Mouse (Mus musculus) CH12.LX (cell line): ENCODE measurements around the gene Usp32. TPM values are rescaled to one million over a fixed set of nuclear protein-coding genes. Genes with fewer than 3 reads are reported as not detected.

Experiments used
- DNase-seq: peaks from one replicate; pipeline ENCODE4 v3.0.0-alpha.2; 2013; ENCODE audit errors: extremely low read depth
- H3K27ac ChIP-seq: 2 replicates; pipeline ENCODE4 v1.5.1; 2012; ENCODE audit warnings: low read depth, mild to moderate bottlenecking, control low read depth, moderate library complexity; ENCODE audit not compliant: insufficient read depth
- H3K27me3 ChIP-seq: replicated peaks from 2 replicates; pipeline ENCODE3; 2012; ENCODE audit warnings: inconsistent platforms
- H3K36me3 ChIP-seq, 2 experiments: replicated peaks in 1 of 2; 2 replicates each; pipeline versions ENCODE3 to v1.6.1; 2012; ENCODE audit warnings: inconsistent platforms in 1 of 2, low read length in 1 of 2, mild to moderate bottlenecking in 1 of 2, mixed read lengths in 1 of 2, moderate library complexity in 1 of 2; ENCODE audit not compliant: control insufficient read depth in 1 of 2, insufficient read depth in 1 of 2
- H3K4me1 ChIP-seq, 2 experiments: 2 replicates each; pipeline ENCODE4 v1.6.1; 2012; ENCODE audit warnings: inconsistent platforms in 1 of 2, moderate library complexity in 1 of 2; ENCODE audit not compliant: insufficient read depth in 2 of 2, control insufficient read depth in 1 of 2
- H3K4me2 ChIP-seq: 2 replicates; pipeline ENCODE4 v1.6.1; 2012; ENCODE audit warnings: low read depth, mild to moderate bottlenecking, control low read depth; ENCODE audit not compliant: poor library complexity, insufficient read depth, severe bottlenecking
- H3K4me3 ChIP-seq, 3 experiments: fragments of 150-350 bp in 1 of 3; sonication (generic) in 1 of 3; replicated peaks in 1 of 3; 2 replicates each; pipeline versions ENCODE3 to v1.5.1; 2011 to 2012; ENCODE audit warnings: low read depth in 2 of 3, low read length in 2 of 3, mild to moderate bottlenecking in 2 of 3, moderate library complexity in 2 of 3, control low read depth in 1 of 3, improper control_type of control experiment in 1 of 3, inconsistent platforms in 1 of 3, mixed read lengths in 1 of 3; ENCODE audit not compliant: poor library complexity in 1 of 3
- H3K79me2 ChIP-seq: replicated peaks from 2 replicates; pipeline ENCODE4 v1.6.1; 2012; ENCODE audit warnings: mild to moderate bottlenecking, moderate library complexity; ENCODE audit not compliant: control insufficient read depth, poor library complexity, insufficient read depth, severe bottlenecking; ENCODE audit errors: extremely low read depth
- H3K9ac ChIP-seq: 2 replicates; pipeline ENCODE4 v1.6.1; 2012; ENCODE audit warnings: low read depth, mild to moderate bottlenecking, control low read depth, moderate library complexity; ENCODE audit not compliant: insufficient read depth
- H3K9me3 ChIP-seq: replicated peaks from 2 replicates; pipeline ENCODE3; 2012; ENCODE audit warnings: low read length, inconsistent platforms, mixed read lengths
- CHD2 ChIP-seq: IDR thresholded peaks from 2 replicates; pipeline ENCODE4 v1.6.1; 2011; ENCODE audit warnings: low read length, improper control_type of control experiment
- E2F4 ChIP-seq: IDR thresholded peaks from 2 replicates; pipeline ENCODE4 v1.6.1; 2011; ENCODE audit warnings: low read depth, low read length, improper control_type of control experiment; ENCODE audit not compliant: insufficient replicate concordance
- GABPA ChIP-seq: IDR thresholded peaks from 2 replicates; pipeline ENCODE4 v1.6.1; 2012; ENCODE audit warnings: low read depth, low read length, improper control_type of control experiment, inconsistent platforms; ENCODE audit not compliant: insufficient replicate concordance
- HCFC1 ChIP-seq: IDR thresholded peaks from 2 replicates; pipeline ENCODE4 v1.6.1; 2012; ENCODE audit warnings: low read depth, mild to moderate bottlenecking, inconsistent platforms, low read length, improper control_type of control experiment
- IRF4 ChIP-seq: IDR thresholded peaks from 2 replicates; pipeline ENCODE4 v1.6.1; 2014; ENCODE audit warnings: low read depth, mild to moderate bottlenecking, inconsistent platforms, low read length, improper control_type of control experiment
- KAT2A ChIP-seq: IDR thresholded peaks from 2 replicates; pipeline ENCODE4 v1.6.1; 2012; ENCODE audit warnings: low read length, improper control_type of control experiment, inconsistent platforms; ENCODE audit not compliant: insufficient replicate concordance
- MAFK ChIP-seq: IDR thresholded peaks from 2 replicates; pipeline ENCODE4 v1.6.1; 2011; ENCODE audit warnings: low read length, improper control_type of control experiment; ENCODE audit not compliant: insufficient replicate concordance
- MAX ChIP-seq: IDR thresholded peaks from 2 replicates; pipeline ENCODE4 v1.6.1; 2011; ENCODE audit warnings: low read length, improper control_type of control experiment
- MAZ ChIP-seq: IDR thresholded peaks from 2 replicates; pipeline ENCODE4 v1.6.1; 2012; ENCODE audit warnings: low read depth, mild to moderate bottlenecking, inconsistent platforms, low read length, improper control_type of control experiment, moderate library complexity
- MEF2A ChIP-seq: IDR thresholded peaks from 2 replicates; pipeline ENCODE4 v1.6.1; 2014; ENCODE audit warnings: low read depth, mild to moderate bottlenecking, inconsistent platforms, low read length, improper control_type of control experiment, borderline replicate concordance
- NELFE ChIP-seq: IDR thresholded peaks from 2 replicates; pipeline ENCODE4 v1.6.1; 2011; ENCODE audit warnings: low read depth, low read length, improper control_type of control experiment
- NRF1 ChIP-seq: IDR thresholded peaks from 2 replicates; pipeline ENCODE4 v1.6.1; 2014; ENCODE audit warnings: low read depth, mild to moderate bottlenecking, inconsistent platforms, low read length, improper control_type of control experiment, moderate library complexity
- PAX5 ChIP-seq: IDR thresholded peaks from 2 replicates; pipeline ENCODE4 v1.6.1; 2012; ENCODE audit warnings: low read length, inconsistent platforms, mixed read lengths
- RCOR1 ChIP-seq: conservative IDR thresholded peaks from 2 replicates; pipeline ENCODE4 v1.6.1; 2012; ENCODE audit warnings: low read depth, mild to moderate bottlenecking, inconsistent platforms, low read length, improper control_type of control experiment
- SMC3 ChIP-seq: IDR thresholded peaks from 2 replicates; pipeline ENCODE4 v1.6.1; 2011; ENCODE audit warnings: low read depth, low read length, improper control_type of control experiment
- TBP ChIP-seq: conservative IDR thresholded peaks from 2 replicates; pipeline ENCODE4 v1.6.1; 2011; ENCODE audit warnings: low read depth, low read length, improper control_type of control experiment
- USF1 ChIP-seq: IDR thresholded peaks from 2 replicates; pipeline ENCODE4 v1.6.1; 2014; ENCODE audit warnings: low read depth, mild to moderate bottlenecking, inconsistent platforms, low read length, improper control_type of control experiment
- ZKSCAN1 ChIP-seq: IDR thresholded peaks from 2 replicates; pipeline ENCODE4 v1.6.1; 2012; ENCODE audit warnings: low read depth, inconsistent platforms, low read length, improper control_type of control experiment, borderline replicate concordance
- ZMIZ1 ChIP-seq: IDR thresholded peaks from 2 replicates; pipeline ENCODE4 v1.6.1; 2012; ENCODE audit warnings: low read depth, mild to moderate bottlenecking, inconsistent platforms, low read length, improper control_type of control experiment
- dilution Hi-C: fragments of 300-500 bp; cut with MboI; formaldehyde crosslinking; loops from 2 replicates; pipeline ENCODE4 v1.14.3; 2020; ENCODE audit warnings: low sequenced_read_pairs; ENCODE audit not compliant: extremely low pct_unique_long_range_greater_than_20kb, extremely low pct_ligation_motif_present
- in situ Hi-C: fragments of 300-500 bp; cut with MboI; formaldehyde crosslinking; loops from 3 replicates; pipeline ENCODE4 v1.14.3; 2019; ENCODE audit warnings: low sequenced_read_pairs, low pct_ligation_motif_present, low pct_unique_long_range_greater_than_20kb, mixed read lengths
- polyA plus RNA-seq: library from polyadenylated mRNA; unstranded; fragments of >175 nt; gene quantifications from 2 replicates; pipeline ENCODE4 v1.2.1, GENCODE M21; 2012; ENCODE audit warnings: low read depth; ENCODE audit not compliant: insufficient read length
- total RNA-seq, 2 experiments: library from RNA; depleted of rRNA; stranded (reverse); fragments of 300-350 nt in 1 of 2; fragments of >200 nt in 1 of 2; gene quantifications; 2 replicates each; pipeline ENCODE4 v1.2.3; 2012 to 2014

The Usp32 gene
- total and polyA plus RNA-seq, 3 experiments: 7.4 to 12.0 (median 11.8) TPM

DNA sequence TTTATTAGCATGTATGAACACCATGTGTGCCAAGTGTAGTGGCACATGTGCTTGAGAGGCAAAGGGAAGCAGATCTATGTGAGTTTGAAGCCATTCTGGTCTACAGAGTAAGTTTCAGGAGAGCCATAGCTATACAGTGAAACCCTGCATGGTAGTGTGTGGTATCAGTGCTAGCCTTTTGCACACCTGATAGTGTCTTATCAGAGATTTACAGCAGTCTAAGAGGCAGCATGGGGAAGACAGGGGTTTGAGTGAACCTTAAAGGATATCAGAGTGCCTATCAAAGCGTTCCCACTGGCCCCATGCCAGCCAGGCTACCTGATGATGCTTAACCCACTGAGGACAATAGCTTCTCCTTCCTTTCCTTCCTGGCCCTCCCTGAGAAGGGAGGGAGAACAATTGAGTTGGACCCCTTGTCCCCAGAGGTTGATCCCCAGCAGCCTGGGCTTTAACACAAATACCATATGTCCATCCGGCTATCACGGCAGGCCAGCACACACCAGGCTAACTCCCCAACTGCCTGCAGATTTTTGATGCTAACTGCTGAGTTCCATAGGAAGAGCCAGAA, 162.5 kb downstream of the Usp32 start:
- no peak overlapping the region for H3K4me2 ChIP-seq
- no peaks in the 10 kb centered on the region for H3K27me3 ChIP-seq
- no peak overlapping the region for H3K4me3 ChIP-seq
- no peak for DNase-seq
- no peaks in the 10 kb centered on the region for H3K36me3 ChIP-seq
- no peaks in the 10 kb centered on the region for H3K4me1 ChIP-seq
- no peak overlapping the region for H3K9ac ChIP-seq
- H3K27ac ChIP-seq: no peak overlapping the region
- in situ Hi-C loops: no loop called here
- dilution Hi-C loops: no loop called here
- no peaks in the 10 kb centered on the region for H3K79me2 ChIP-seq
- H3K9me3 ChIP-seq: no peaks in the 10 kb centered on the region
- TF ChIP-seq NELFE: no peak
- no peak for TF ChIP-seq E2F4
- no peak for TF ChIP-seq GABPA
- TF ChIP-seq SMC3: no peak
- no peak for TF ChIP-seq PAX5
- TF ChIP-seq NRF1: no peak
- TF ChIP-seq KAT2A: no peak
- TF ChIP-seq MAZ: no peak

DNA sequence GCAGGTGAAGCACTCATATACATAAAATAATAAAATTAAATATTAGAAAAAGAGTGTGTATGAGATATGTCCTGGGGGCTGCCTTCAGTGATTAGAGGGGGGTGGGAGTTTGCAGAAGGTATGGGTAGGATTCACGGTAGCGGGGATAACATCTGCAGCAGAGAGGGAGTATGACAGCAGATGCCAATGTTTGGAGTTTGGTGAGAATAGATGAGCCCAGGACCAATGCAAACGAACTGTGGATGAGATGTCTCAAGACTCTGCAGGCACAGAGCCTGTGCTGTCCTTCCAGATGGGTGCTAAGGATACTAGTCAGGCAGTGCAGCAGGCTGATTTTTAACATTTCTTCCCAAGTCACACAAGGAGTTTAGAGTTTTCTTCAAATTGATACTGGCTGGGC, 163.3 kb downstream of the Usp32 start:
- H3K4me3 ChIP-seq: no peak overlapping the region
- no peak for DNase-seq
- no peaks in the 10 kb centered on the region for H3K9me3 ChIP-seq
- TF ChIP-seq MAX (no peak), MAFK (no peak), MAZ (no peak), ZKSCAN1 (no peak), USF1 (no peak), RCOR1 (no peak), HCFC1 (no peak), CHD2 (no peak), IRF4 (no peak), NRF1 (no peak), ZMIZ1 (no peak), SMC3 (no peak), NELFE (no peak), TBP (no peak), MEF2A (no peak)
- no peaks in the 10 kb centered on the region for H3K27me3 ChIP-seq
- peaks cover 2 to 6% of the 10 kb centered on the region in 2 experiments; a peak in 2 of 4 replicates for H3K4me1 ChIP-seq
- no peaks in the 10 kb centered on the region for H3K36me3 ChIP-seq
- in situ Hi-C loops: no loop called here
- no peaks in the 10 kb centered on the region for H3K79me2 ChIP-seq
- dilution Hi-C loops: no loop called here
- H3K27ac ChIP-seq: no peak overlapping the region
- H3K9ac ChIP-seq: no peak overlapping the region
- no peak overlapping the region for H3K4me2 ChIP-seq
